Mouse (Mus musculus) stomach, embryonic 14.5 days (tissue): ENCODE data around the gene Tube1. TPM values are rescaled to one million over a fixed set of nuclear protein-coding genes. Genes with fewer than 3 reads are reported as not detected.

Experiments used
- ATAC-seq: fragments of 200-750 bp; cut with Nextera tagmentation; 2 replicates; pipeline ENCODE4 v1.8.0; 2017; ENCODE audit warnings: low read depth, moderate TSS enrichment; ENCODE audit not compliant: insufficient number of reproducible peaks, insufficient read depth, low FRiP score
- H3K27ac ChIP-seq: fragments of 300-500 bp; sonication (generic); 2 replicates; pipeline ENCODE4 v1.5.1; 2014; ENCODE audit warnings: mild to moderate bottlenecking, low read length, moderate library complexity, mixed read lengths
- H3K27me3 ChIP-seq: fragments of 300-500 bp; sonication (generic); 2 replicates; pipeline ENCODE4 v1.6.1; 2014; ENCODE audit warnings: low read length, control low read depth, mixed read lengths; ENCODE audit not compliant: control insufficient read depth, insufficient read depth
- H3K36me3 ChIP-seq: fragments of 300-500 bp; sonication (generic); 2 replicates; pipeline ENCODE4 v1.6.1; 2014; ENCODE audit warnings: mild to moderate bottlenecking, control low read depth, low read length, moderate library complexity, mixed read lengths; ENCODE audit not compliant: control insufficient read depth, insufficient read depth
- H3K4me1 ChIP-seq: fragments of 300-500 bp; sonication (generic); 2 replicates; pipeline ENCODE4 v1.6.1; 2014; ENCODE audit warnings: low read length, control low read depth, mixed read lengths; ENCODE audit not compliant: control insufficient read depth, insufficient read depth
- H3K4me2 ChIP-seq: fragments of 300-500 bp; sonication (generic); replicated peaks from 2 replicates; pipeline ENCODE4 v1.6.1; 2014; ENCODE audit warnings: low read depth, low read length, control low read depth
- H3K4me3 ChIP-seq: fragments of 300-500 bp; sonication (generic); 2 replicates; pipeline ENCODE4 v1.5.1; 2014; ENCODE audit warnings: low read depth, low read length, control low read depth
- H3K9ac ChIP-seq: fragments of 300-500 bp; sonication (generic); replicated peaks from 2 replicates; pipeline ENCODE4 v1.6.1; 2014; ENCODE audit warnings: low read depth, mild to moderate bottlenecking, control low read depth, low read length, moderate library complexity, mixed read lengths
- H3K9me3 ChIP-seq: fragments of 300-500 bp; sonication (generic); 2 replicates; pipeline ENCODE4 v1.6.1; 2016; ENCODE audit warnings: low read depth, low read length, control low read depth; ENCODE audit not compliant: control insufficient read depth
- WGBS: fragments of 180-500 bp; shearing (Covaris S2); extraction: QIAGEN DNeasy Blood & Tissue Kit; methylation state at CpG from one replicate; pipeline ENCODE4 v1.1.7; 2014; 5-methylcytosine and 5-hydroxymethylcytosine counted together
- polyA plus RNA-seq: library from polyadenylated mRNA; unstranded; fragments of >200 nt; fragmentation: Nextera tagmentation; extraction: Ambion mirVana; gene quantifications from 2 replicates; pipeline ENCODE4 v1.2.1, GENCODE M21; 2014

The Tube1 gene
- 22.3 and 25.9 TPM in 2 replicates for polyA plus RNA-seq

GRCm38 (mm10) chr10:39133462-39134310 is at the start of gene Tube1, which contains the start of gene Fam229b:
Tube1 (plus strand) TSS chr10:39133976.
Fam229b (minus strand) TSS chr10:39133914.
- H3K4me3 ChIP-seq, result peak within 1 kb of the TSS; percentile 69
- H3K27me3 ChIP-seq, result no peaks in the 10 kb centered on the region
- no peak within 1 kb of the TSS for H3K27ac ChIP-seq
- H3K4me1 ChIP-seq, result peaks cover 7% of the 10 kb centered on the region
- peaks cover 8% of the 10 kb centered on the region for H3K36me3 ChIP-seq
- H3K9ac ChIP-seq, result peak within 1 kb of the TSS; percentile 55
- H3K9me3 ChIP-seq, result no peaks in the 10 kb centered on the region
- H3K4me2 ChIP-seq, result peak within 1 kb of the TSS; percentile 83
- ATAC-seq, result peak; percentile 92
- WGBS, result 4% methylated on average over 47 of the region's 47 CpGs

GRCm38 (mm10) chr10:39096981-39097380 is 36.8 kb upstream of the Tube1 start:
- Histone ChIP-seq H3K27me3 (no peaks in the 10 kb centered on the region), H3K36me3 (peaks cover 5% of the 10 kb centered on the region; the same call in 1 of the 2 replicates), H3K27ac (no peak overlapping the region), H3K4me3 (no peak overlapping the region), H3K9me3 (no peaks in the 10 kb centered on the region), H3K9ac (no peak overlapping the region), H3K4me1 (no peaks in the 10 kb centered on the region), H3K4me2 (no peak overlapping the region)
- 84% methylated on average over 9 of the region's 9 CpGs for WGBS
- ATAC-seq, result no peak

- H3K36me3 ChIP-seq, result peaks cover 3% of the 10 kb centered on the region; the same call in 1 of the 2 replicates
- WGBS, result 97% methylated on average over 10 of the region's 10 CpGs
These were observed 35.0 kb upstream of the Tube1 start for GRCm38 (mm10) chr10:39098746-39099145.

GRCm38 (mm10) chr10:39104803-39105449 is 28.9 kb upstream of the Tube1 start:
- H3K27ac ChIP-seq, result no peak overlapping the region
- no peaks in the 10 kb centered on the region for H3K27me3 ChIP-seq
- H3K4me2 ChIP-seq, result no peak overlapping the region
- H3K9ac ChIP-seq, result no peak overlapping the region
- no peak for ATAC-seq
- no peaks in the 10 kb centered on the region for H3K4me1 ChIP-seq
- no peak overlapping the region for H3K4me3 ChIP-seq
- 88% methylated on average over 8 of the region's 8 CpGs for WGBS
- H3K36me3 ChIP-seq, result no peaks in the 10 kb centered on the region; the same call in 1 of the 2 replicates
- no peaks in the 10 kb centered on the region for H3K9me3 ChIP-seq

More at GRCm38 (mm10) chr10:39098746-39099145, 35.0 kb upstream of the Tube1 start:
- H3K9ac ChIP-seq, result no peak overlapping the region
- H3K4me2 ChIP-seq, result no peak overlapping the region
- H3K9me3 ChIP-seq, result no peaks in the 10 kb centered on the region
- no peak overlapping the region for H3K27ac ChIP-seq
- no peaks in the 10 kb centered on the region for H3K27me3 ChIP-seq
- no peak for ATAC-seq
- no peak overlapping the region for H3K4me3 ChIP-seq
- no peaks in the 10 kb centered on the region for H3K4me1 ChIP-seq

- Histone ChIP-seq H3K4me1 (no peaks in the 10 kb centered on the region), H3K36me3 (no peaks in the 10 kb centered on the region; the same call in 1 of the 2 replicates), H3K27ac (no peak overlapping the region), H3K4me2 (no peak overlapping the region), H3K27me3 (no peaks in the 10 kb centered on the region), H3K9me3 (no peaks in the 10 kb centered on the region), H3K4me3 (no peak overlapping the region), H3K9ac (no peak overlapping the region)
- no peak for ATAC-seq
- 47% methylated on average over 3 of the region's 3 CpGs for WGBS
These were observed 27.4 kb upstream of the Tube1 start for GRCm38 (mm10) chr10:39106413-39106812.

GRCm38 (mm10) chr10:39106935-39107334 is 26.8 kb upstream of the Tube1 start:
- H3K27me3 ChIP-seq, result no peaks in the 10 kb centered on the region
- H3K4me2 ChIP-seq, result no peak overlapping the region
- H3K4me1 ChIP-seq, result no peaks in the 10 kb centered on the region
- ATAC-seq, result 0 out of 2 replicates have a peak, but pooled peaks have one; percentile 28
- no peak overlapping the region for H3K27ac ChIP-seq
- no peaks in the 10 kb centered on the region for H3K9me3 ChIP-seq
- WGBS, result 41% methylated on average over 4 of the region's 4 CpGs
- H3K9ac ChIP-seq, result no peak overlapping the region
- H3K4me3 ChIP-seq, result no peak overlapping the region
- H3K36me3 ChIP-seq, result no peaks in the 10 kb centered on the region; the same call in 1 of the 2 replicates

GRCm38 (mm10) chr10:39108837-39109488 is 24.8 kb upstream of the Tube1 start:
- no peaks in the 10 kb centered on the region; the same call in 1 of the 2 replicates for H3K36me3 ChIP-seq
- H3K4me2 ChIP-seq, result no peak overlapping the region
- no peak overlapping the region for H3K27ac ChIP-seq
- no peaks in the 10 kb centered on the region for H3K9me3 ChIP-seq
- H3K9ac ChIP-seq, result no peak overlapping the region
- ATAC-seq, result no peak
- WGBS, result 58% methylated on average over 10 of the region's 10 CpGs
- H3K4me3 ChIP-seq, result no peak overlapping the region
- H3K27me3 ChIP-seq, result no peaks in the 10 kb centered on the region
- H3K4me1 ChIP-seq, result no peaks in the 10 kb centered on the region

- no peak for ATAC-seq
- Histone ChIP-seq H3K4me3 (no peak overlapping the region), H3K9me3 (no peaks in the 10 kb centered on the region), H3K27ac (no peak overlapping the region), H3K9ac (no peak overlapping the region), H3K4me2 (no peak overlapping the region), H3K36me3 (no peaks in the 10 kb centered on the region; the same call in 1 of the 2 replicates), H3K27me3 (no peaks in the 10 kb centered on the region), H3K4me1 (no peaks in the 10 kb centered on the region)
- WGBS, result 57% methylated on average over 4 of the region's 4 CpGs
These were observed 24.3 kb upstream of the Tube1 start for GRCm38 (mm10) chr10:39109489-39109874.
